Mouse (Mus musculus): ENCODE data around the gene Zfp715. TPM values are rescaled to one million over a fixed set of nuclear protein-coding genes. Genes with fewer than 3 reads are reported as not detected.
"Not testable (repeated sequence)": the region's sequence is repeated elsewhere in the genome, so short reads cannot be mapped to it uniquely, and the experiment has no call there.

Zfp715 gene
- total RNA-seq, 2 experiments from 2014 or later: 3.0 to 4.6 TPM

DNA sequence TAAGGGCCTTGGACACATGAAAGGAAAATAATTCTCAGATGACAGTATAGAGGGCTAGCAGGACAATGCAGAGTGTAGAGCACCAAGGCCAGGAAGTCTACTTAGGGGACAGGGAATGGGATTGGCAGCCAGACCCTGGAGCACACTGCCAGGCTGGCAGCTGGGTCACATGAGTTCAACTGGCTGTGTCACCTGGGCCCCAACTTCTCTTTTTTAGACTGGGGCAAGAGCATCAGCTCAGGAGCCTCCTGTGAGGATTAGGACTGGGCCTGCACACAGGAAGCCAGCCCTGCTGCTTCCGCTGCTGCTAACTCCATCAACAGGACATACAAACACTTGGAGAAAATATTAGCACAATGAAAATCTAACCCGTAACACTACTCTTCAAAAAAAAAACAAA lies 4.0 kb downstream of the Zfp715 start:
- no peak for ATAC-seq (replicated peaks; ENCODE audit: low FRiP score, poor library complexity, severe bottlenecking)

DNA sequence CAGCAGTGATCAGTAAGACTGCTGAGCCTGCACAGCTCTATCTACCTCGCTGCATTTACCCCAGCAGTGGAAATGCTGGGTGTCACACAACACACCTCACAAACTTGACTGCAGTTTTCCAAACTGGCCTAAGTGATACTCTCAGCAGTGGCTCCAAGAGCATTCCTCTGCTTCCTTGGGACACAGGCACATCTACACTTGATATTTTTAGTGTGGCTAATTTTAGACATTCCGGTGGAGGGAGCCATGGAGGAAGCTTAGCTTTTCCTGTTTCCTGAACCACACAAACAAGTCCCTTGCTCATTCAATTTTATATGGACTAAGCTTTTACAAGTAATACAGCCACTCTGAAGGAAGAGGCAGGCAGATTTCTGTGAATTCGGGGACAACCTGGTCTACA lies 7.9 kb downstream of the Zfp715 start:
- ATAC-seq (replicated peaks; ENCODE audit: low FRiP score, poor library complexity, severe bottlenecking): no peak

DNA sequence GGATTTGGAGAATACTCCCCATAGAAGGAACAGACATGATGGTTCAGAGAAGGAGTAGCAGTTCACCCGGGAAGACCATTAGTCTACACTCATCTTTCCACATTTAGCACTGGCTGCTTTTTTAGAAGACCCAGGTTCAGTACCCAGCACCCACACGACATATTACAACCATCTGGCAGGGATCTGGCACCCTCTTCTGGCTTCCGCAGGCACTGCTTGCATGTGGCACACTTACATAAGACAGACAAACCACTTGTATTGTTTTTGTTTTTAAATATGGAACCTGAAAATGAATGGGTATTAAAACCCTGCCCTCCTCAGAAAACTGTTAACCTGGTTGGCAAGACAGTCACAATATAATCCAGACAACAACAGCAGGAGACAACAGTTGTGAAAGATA lies 21.6 kb downstream of the Zfp715 start:
- no peak for ATAC-seq (replicated peaks; ENCODE audit: low FRiP score, poor library complexity, severe bottlenecking)

DNA sequence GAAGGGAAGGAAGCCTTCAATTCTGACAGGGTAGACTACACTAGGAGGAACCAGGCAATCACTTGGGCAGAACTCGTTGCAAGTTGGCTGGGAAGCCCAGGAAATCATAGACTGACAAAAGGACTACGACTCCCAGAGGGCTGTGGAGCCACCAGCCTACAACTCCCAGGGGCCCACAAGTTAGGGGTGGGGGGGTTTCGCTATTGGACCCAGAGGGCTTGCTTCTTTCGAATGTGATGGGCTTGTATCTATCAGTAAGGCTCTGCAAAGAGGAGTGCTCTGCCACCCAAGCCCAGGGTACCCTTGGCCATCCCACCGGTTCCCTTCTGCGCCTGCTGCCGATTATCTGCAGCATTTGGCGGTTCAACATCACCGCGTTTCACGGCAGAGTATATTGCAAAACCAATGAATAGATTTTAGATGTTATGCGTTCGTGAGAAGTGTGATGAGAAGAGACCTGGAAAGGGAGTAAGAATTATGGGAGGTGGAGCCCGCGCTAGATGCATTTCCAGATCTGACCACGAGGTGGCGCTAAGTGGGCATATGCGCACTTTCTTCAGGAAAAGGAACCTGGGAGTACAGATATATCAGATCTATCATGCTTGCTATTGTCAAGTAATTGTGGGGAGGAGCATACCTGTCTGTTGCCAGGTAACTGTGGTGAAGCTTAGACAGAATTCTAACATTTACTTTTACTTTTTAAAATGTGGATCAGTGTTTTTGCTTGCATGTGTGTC lies 30.1 kb downstream of the Zfp715 start:
- no peak for ATAC-seq (replicated peaks; ENCODE audit: low FRiP score, poor library complexity, severe bottlenecking)

DNA sequence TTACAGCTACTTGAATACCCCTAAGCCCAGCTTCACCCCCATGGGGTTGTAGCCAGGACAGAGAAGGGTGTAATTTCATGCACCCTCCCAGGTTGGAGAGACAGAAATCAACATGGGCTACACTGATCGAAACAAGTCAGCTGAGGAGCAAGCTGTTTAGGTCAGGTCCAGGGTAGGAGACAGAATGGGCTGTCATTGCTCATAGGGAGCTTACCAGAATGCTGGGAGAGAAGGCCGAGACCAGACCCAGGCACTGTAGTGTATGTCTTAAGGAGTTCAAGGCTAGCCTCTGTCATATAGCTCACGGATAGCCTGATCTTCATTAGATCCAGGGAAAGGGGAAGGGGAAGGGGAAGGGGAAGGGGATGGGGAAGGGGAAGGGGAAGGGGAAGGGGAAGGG lies 30.6 kb downstream of the Zfp715 start:
- ATAC-seq (replicated peaks; ENCODE audit: low FRiP score, poor library complexity, severe bottlenecking): no peak

DNA sequence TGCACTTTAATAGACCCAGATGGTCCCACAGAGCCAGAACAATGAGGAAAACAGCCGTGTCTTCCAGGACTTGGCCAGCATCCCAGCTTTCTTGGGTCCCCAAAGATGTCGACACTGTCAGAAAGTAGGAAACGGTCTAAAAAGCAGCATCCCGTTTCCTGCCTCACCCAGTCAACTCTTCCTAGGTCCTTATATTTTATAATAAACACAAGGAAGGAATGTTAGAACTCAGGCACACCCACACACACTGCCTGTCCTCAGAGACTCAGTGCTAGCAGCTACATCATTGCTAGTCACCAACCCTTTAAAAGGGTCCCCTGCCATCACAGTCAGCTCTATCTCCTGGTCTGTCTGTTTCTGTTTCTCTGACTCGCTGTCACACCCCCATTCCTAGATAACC lies 35.7 kb downstream of the Zfp715 start:
- ATAC-seq (replicated peaks; ENCODE audit: low FRiP score, poor library complexity, severe bottlenecking): no peak

DNA sequence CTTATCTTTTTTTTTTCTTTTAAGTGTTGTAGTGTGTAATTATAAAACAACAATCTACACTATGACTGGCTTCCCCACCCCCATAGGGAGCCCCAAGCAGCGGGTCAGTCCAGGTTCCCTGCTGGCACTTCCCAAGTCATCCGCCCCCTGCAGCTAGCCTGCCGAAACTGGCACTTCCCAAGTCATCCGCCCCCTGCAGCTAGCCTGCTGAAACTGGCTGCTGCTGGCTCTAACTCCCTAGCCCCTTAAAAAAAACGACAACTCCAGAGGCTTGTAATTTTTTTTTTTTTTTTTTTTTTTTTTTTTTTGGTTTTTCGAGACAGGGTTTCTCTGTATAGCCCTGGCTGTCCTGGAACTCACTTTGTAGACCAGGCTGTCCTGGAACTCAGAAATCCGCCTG lies 36.9 kb downstream of the Zfp715 start:
- ATAC-seq (replicated peaks; ENCODE audit: low FRiP score, poor library complexity, severe bottlenecking): not testable (repeated sequence)

DNA sequence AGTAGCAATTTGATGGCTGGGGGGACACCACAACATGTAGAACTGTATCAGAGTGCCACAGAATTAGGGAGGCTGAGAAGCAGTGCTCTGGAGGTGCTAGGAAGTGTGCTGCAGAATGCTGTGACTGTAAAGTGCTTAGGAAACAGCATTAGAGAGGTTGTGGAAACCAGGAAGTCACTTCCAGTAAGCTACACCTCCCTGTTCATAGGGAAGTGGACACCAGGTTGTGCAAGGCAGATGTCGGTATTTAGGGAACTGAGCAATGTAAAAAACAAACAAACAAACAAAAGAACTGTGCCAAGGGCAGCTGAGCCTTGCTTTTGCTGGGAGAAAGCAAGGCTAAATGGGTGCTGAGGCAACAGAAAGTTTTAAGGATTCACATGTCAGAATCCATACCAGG lies 39.6 kb downstream of the Zfp715 start:
- no peak for ATAC-seq (replicated peaks; ENCODE audit: low FRiP score, poor library complexity, severe bottlenecking)

DNA sequence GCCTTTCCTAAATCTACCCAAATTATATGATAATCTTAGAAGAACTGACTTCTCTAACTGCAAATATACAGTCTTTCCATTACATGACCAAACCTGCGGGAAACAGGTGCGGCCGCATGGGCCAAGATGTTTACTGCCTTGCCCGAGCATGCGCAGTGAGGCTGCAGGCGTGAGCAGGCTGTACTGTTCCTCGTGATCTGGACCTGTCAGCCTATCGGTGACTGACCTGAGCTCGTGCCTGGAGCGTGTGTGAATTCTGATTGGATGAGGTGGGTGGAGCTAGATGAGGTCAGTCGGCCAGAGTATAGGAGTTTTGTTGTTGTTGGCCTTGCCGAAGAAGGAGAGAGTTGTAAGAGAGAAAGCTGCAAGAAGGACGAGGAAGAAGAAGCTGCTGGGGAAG lies 45.7 kb downstream of the Zfp715 start:
- ATAC-seq (replicated peaks; ENCODE audit: low FRiP score, poor library complexity, severe bottlenecking): not testable (repeated sequence)

DNA sequence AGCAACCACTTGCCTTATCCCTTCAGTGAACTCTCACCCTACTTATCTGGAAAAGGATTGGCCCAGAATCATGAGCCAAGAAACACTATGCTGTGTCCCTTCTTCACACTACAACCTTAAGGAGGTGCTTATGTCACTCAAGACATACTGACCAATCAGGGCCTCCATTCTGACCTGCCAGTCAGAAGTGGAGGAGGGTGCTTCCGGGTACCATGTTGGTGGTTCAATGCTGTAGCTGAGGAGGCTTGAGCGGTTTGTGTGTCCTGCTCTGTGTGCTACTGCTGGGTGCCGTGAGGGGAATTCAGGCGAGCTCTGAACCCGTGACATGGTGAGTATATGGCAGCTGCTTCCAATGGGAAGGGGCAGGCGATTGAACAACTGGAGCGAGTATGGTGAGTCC lies 59.6 kb downstream of the Zfp715 start:
- ATAC-seq (replicated peaks; ENCODE audit: low FRiP score, poor library complexity, severe bottlenecking): no peak

DNA sequence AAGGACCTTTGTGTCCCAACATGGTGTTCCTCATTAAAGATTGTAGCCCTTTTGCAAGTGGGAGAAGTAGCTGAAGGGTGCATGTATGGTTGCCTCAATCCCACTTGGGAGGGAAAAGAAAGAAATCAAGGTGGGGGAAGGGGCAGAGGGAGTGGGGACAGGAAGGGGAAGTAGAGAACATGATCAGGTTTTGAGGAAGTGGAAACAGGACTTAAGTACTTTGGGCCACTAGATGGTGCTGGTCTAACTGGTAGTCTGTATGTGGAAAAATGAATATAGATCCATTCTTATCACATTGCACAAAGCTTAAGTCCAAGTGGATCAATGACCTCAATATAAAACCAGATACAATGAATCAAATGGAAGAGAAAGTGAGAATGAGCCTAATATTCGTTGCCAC lies 62.4 kb downstream of the Zfp715 start:
- not testable (repeated sequence) for ATAC-seq (replicated peaks; ENCODE audit: low FRiP score, poor library complexity, severe bottlenecking)

Other genes with a start within 250 kb of the Zfp715 start
- not detected in 2 replicates for gene Zfp936, start 199.1 kb downstream of the Zfp715 start, total RNA-seq (2015; ENCODE audit: low replicate concordance)
- not detected in 2 replicates for gene Zfp936, start 199.1 kb downstream of the Zfp715 start, total RNA-seq (2017; ENCODE audit: low replicate concordance)
- gene Siglecf, start 38.0 kb upstream of the Zfp715 start, total RNA-seq (2015; ENCODE audit: low replicate concordance): 6.3 and 10.5 TPM in 2 replicates
- gene Siglecf, start 38.0 kb upstream of the Zfp715 start, total RNA-seq (2017; ENCODE audit: low replicate concordance): 1.8 and 2.9 TPM in 2 replicates
- gene Siglecg, start 94.9 kb upstream of the Zfp715 start, total RNA-seq (2015; ENCODE audit: low replicate concordance): 9.4 and 12.2 TPM in 2 replicates
- gene Siglecg, start 94.9 kb upstream of the Zfp715 start, total RNA-seq (2017; ENCODE audit: low replicate concordance): 4.2 and 7.0 TPM in 2 replicates
- not detected in 2 replicates for gene Lim2, start 114.4 kb upstream of the Zfp715 start, total RNA-seq (2015; ENCODE audit: low replicate concordance)
- gene Lim2, start 114.4 kb upstream of the Zfp715 start, total RNA-seq (2017; ENCODE audit: low replicate concordance): not detected in 2 replicates
- gene Nkg7, start 123.8 kb upstream of the Zfp715 start, total RNA-seq (2015; ENCODE audit: low replicate concordance): 114 and 122 TPM in 2 replicates
- 9.2 and 24.6 TPM in 2 replicates for gene Nkg7, start 123.8 kb upstream of the Zfp715 start, total RNA-seq (2017; ENCODE audit: low replicate concordance)
- gene Cldnd2, start 127.5 kb upstream of the Zfp715 start, total RNA-seq (2015; ENCODE audit: low replicate concordance): not detected in 2 replicates
- not detected in 2 replicates for gene Cldnd2, start 127.5 kb upstream of the Zfp715 start, total RNA-seq (2017; ENCODE audit: low replicate concordance)
- 46.5 and 102 TPM in 2 replicates for gene Etfb, start 130.8 kb upstream of the Zfp715 start, total RNA-seq (2015; ENCODE audit: low replicate concordance)
- gene Etfb, start 130.8 kb upstream of the Zfp715 start, total RNA-seq (2017; ENCODE audit: low replicate concordance): 70.3 and 109 TPM in 2 replicates
- not detected in 2 replicates for gene Gm45233, start 130.8 kb upstream of the Zfp715 start, total RNA-seq (2015; ENCODE audit: low replicate concordance)
- 5.8 TPM in 1 of 2 replicates, not detected in the other for gene Gm45233, start 130.8 kb upstream of the Zfp715 start, total RNA-seq (2017; ENCODE audit: low replicate concordance)
- gene Vsig10l, start 149.9 kb upstream of the Zfp715 start, total RNA-seq (2015; ENCODE audit: low replicate concordance): 1.7 TPM in 1 of 2 replicates, not detected in the other
- 0.13 and 0.23 TPM in 2 replicates for gene Vsig10l, start 149.9 kb upstream of the Zfp715 start, total RNA-seq (2017; ENCODE audit: low replicate concordance)
- gene Iglon5, start 176.8 kb upstream of the Zfp715 start, total RNA-seq (2015; ENCODE audit: low replicate concordance): not detected in 2 replicates
- gene Iglon5, start 176.8 kb upstream of the Zfp715 start, total RNA-seq (2017; ENCODE audit: low replicate concordance): not detected in 2 replicates
- gene 4931406B18Rik, start 192.6 kb upstream of the Zfp715 start, total RNA-seq (2015; ENCODE audit: low replicate concordance): not detected in 2 replicates
- gene 4931406B18Rik, start 192.6 kb upstream of the Zfp715 start, total RNA-seq (2017; ENCODE audit: low replicate concordance): not detected in 2 replicates
- gene Cd33, start 231.1 kb upstream of the Zfp715 start, total RNA-seq (2015; ENCODE audit: low replicate concordance): 11.9 and 18.9 TPM in 2 replicates
- 2.8 and 5.1 TPM in 2 replicates for gene Cd33, start 231.1 kb upstream of the Zfp715 start, total RNA-seq (2017; ENCODE audit: low replicate concordance)
- gene Zfp658, start 249.0 kb upstream of the Zfp715 start, total RNA-seq (2015; ENCODE audit: low replicate concordance): not detected in 2 replicates
- 0.51 and 0.91 TPM in 2 replicates for gene Zfp658, start 249.0 kb upstream of the Zfp715 start, total RNA-seq (2017; ENCODE audit: low replicate concordance)

Measured in erythroid progenitor cell, adult 5-6 weeks (primary cell).